Mouse (Mus musculus) heart, postnatal 25 days (tissue): Measurements from ENCODE around the gene Fgf23. TPM values are rescaled to one million over a fixed set of nuclear protein-coding genes. Genes with fewer than 3 reads are reported as not detected.

Experiments used
- DNase-seq: peaks from one replicate; pipeline ENCODE4 v3.0.0; 2022; ENCODE audit warnings: low spot score
- intact Hi-C: fragments of 180-260 bp; cut with DNase I; formaldehyde crosslinking; loops from one replicate; pipeline ENCODE4 v1.15.1; 2025
- total RNA-seq, 2 experiments: library from RNA; stranded (reverse); gene quantifications; 2 replicates each; pipeline ENCODE4 v1.2.3; 2021

The Fgf23 gene
- not detected for total RNA-seq

- DNase-seq, result no peak
- intact Hi-C loops, result no loop called here
Observed at GRCm38 (mm10) chr6:127072817-127073216, at the start of gene Fgf23. Gene Fgf23, plus strand, starts transcription at chr6:127072902.

GRCm38 (mm10) chr6:127024836-127025235 is 47.9 kb upstream of the Fgf23 start:
- no peak for DNase-seq
- intact Hi-C loops, result no loop called here

GRCm38 (mm10) chr6:127034760-127035159 is 37.9 kb upstream of the Fgf23 start:
- intact Hi-C loops, result loop anchor here (1.0 kb wide), 1 partner anchor 79 kb away; no protein-coding TSS in a partner anchor

GRCm38 (mm10) chr6:127044909-127045308 is 27.8 kb upstream of the Fgf23 start:
- DNase-seq, result no peak
- intact Hi-C loops, result no loop called here

More at GRCm38 (mm10) chr6:127034760-127035159, 37.9 kb upstream of the Fgf23 start:
- no peak for DNase-seq

- intact Hi-C loops, result no loop called here
Observed at GRCm38 (mm10) chr6:127050847-127051246, 21.9 kb upstream of the Fgf23 start.

GRCm38 (mm10) chr6:127056990-127057588 is 15.6 kb upstream of the Fgf23 start:
- DNase-seq, result no peak
- intact Hi-C loops, result no loop called here

More at GRCm38 (mm10) chr6:127050847-127051246, 21.9 kb upstream of the Fgf23 start:
- DNase-seq, result no peak

- no peak for DNase-seq
- intact Hi-C loops, result no loop called here
Observed at GRCm38 (mm10) chr6:127059975-127060374, 12.7 kb upstream of the Fgf23 start.

GRCm38 (mm10) chr6:127063915-127064314 is 8.8 kb upstream of the Fgf23 start:
- intact Hi-C loops, result no loop called here
- no peak for DNase-seq

- DNase-seq, result no peak
Observed at GRCm38 (mm10) chr6:127064815-127065214, 7.9 kb upstream of the Fgf23 start.

GRCm38 (mm10) chr6:127079867-127080731 is 7.4 kb downstream of the Fgf23 start:
- no peak for DNase-seq

More at GRCm38 (mm10) chr6:127064815-127065214, 7.9 kb upstream of the Fgf23 start:
- intact Hi-C loops, result no loop called here

GRCm38 (mm10) chr6:127081820-127082219 is 9.1 kb downstream of the Fgf23 start:
- DNase-seq, result no peak
- intact Hi-C loops, result no loop called here

More at GRCm38 (mm10) chr6:127079867-127080731, 7.4 kb downstream of the Fgf23 start:
- intact Hi-C loops, result no loop called here

GRCm38 (mm10) chr6:127086739-127087138 is 14.0 kb downstream of the Fgf23 start:
- no peak for DNase-seq
- intact Hi-C loops, result loop anchor here (5.0 kb wide), 1 partner anchor 129 kb away; no protein-coding TSS in a partner anchor

GRCm38 (mm10) chr6:127094565-127094964 is 21.9 kb downstream of the Fgf23 start:
- intact Hi-C loops, result no loop called here
- DNase-seq, result no peak

- intact Hi-C loops, result no loop called here
- no peak for DNase-seq
Observed at GRCm38 (mm10) chr6:127103506-127104275, 31.0 kb downstream of the Fgf23 start.

GRCm38 (mm10) chr6:127104396-127105029 is 31.8 kb downstream of the Fgf23 start:
- DNase-seq, result no peak
- intact Hi-C loops, result no loop called here

GRCm38 (mm10) chr6:127105107-127105506 is 32.4 kb downstream of the Fgf23 start:
- intact Hi-C loops, result no loop called here
- no peak for DNase-seq

GRCm38 (mm10) chr6:127106189-127106588 is 33.5 kb downstream of the Fgf23 start:
- intact Hi-C loops, result no loop called here

GRCm38 (mm10) chr6:127106726-127107125 is 34.0 kb downstream of the Fgf23 start:
- no peak for DNase-seq
- intact Hi-C loops, result no loop called here

More at GRCm38 (mm10) chr6:127106189-127106588, 33.5 kb downstream of the Fgf23 start:
- no peak for DNase-seq

- no peak for DNase-seq
- intact Hi-C loops, result no loop called here
Observed at GRCm38 (mm10) chr6:127107413-127107812, 34.7 kb downstream of the Fgf23 start.
